Mouse (Mus musculus): ENCODE results near the gene Boll.
"Not testable (repeated sequence)": the region's sequence is repeated elsewhere in the genome, so short reads cannot be mapped to it uniquely, and the experiment has no call there.

Boll gene

GRCm38 (mm10) chr1:55363044-55363565 lies at the start of gene Boll:
Gene Boll (minus strand): TSS chr1:55363469.
- DNase-seq, result peak; percentile 76

- DNase-seq, result no peak
These were observed 49.3 kb upstream of the Boll start for GRCm38 (mm10) chr1:55412569-55412968.

DNA sequence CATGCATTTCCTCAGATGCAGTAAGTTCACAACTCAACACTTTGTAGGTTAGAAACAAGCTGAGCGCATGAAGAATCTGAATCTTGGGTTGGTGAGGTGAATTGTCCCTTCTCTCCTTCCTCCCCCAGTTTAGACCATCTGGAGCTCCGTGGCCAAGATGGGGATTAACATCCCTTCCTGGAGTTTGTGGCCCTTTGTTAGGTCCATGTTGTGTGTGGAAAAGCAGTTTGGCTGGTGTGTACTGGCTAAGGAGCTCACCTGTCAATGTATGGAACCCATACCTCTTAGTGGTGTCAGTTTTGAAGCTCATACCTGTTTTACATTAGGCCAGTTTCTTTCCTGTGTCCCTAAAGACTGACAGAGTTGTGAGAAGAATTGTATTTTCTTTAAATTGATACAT lies 47.8 kb upstream of the Boll start:
- DNase-seq, result no peak

GRCm38 (mm10) chr1:55410670-55411069 lies 47.4 kb upstream of the Boll start:
- DNase-seq, result no peak

GRCm38 (mm10) chr1:55406531-55407375 lies 43.5 kb upstream of the Boll start:
- DNase-seq, result peak; percentile 28

DNA sequence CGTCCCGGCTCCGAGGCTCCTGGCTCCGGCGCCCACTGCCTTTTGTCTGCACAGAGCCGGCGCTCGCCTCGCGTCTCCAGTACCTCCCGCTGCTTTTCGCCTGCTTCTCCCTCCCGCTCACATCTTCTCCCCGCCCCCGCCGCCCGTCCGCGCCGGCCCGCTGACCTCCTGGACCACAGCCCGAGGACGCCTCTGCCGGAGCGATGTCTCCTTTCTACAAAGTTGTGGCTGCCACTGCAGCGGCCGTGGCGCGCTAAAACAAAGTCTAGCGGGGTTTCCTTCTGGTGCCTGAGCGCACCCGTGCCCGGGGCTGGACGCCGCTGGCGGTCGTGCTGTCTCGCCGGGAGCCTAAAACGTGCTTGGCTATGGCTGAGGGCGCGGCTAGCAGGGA lies 42.7 kb upstream of the Boll start:
- peak; percentile 71 for DNase-seq

DNA sequence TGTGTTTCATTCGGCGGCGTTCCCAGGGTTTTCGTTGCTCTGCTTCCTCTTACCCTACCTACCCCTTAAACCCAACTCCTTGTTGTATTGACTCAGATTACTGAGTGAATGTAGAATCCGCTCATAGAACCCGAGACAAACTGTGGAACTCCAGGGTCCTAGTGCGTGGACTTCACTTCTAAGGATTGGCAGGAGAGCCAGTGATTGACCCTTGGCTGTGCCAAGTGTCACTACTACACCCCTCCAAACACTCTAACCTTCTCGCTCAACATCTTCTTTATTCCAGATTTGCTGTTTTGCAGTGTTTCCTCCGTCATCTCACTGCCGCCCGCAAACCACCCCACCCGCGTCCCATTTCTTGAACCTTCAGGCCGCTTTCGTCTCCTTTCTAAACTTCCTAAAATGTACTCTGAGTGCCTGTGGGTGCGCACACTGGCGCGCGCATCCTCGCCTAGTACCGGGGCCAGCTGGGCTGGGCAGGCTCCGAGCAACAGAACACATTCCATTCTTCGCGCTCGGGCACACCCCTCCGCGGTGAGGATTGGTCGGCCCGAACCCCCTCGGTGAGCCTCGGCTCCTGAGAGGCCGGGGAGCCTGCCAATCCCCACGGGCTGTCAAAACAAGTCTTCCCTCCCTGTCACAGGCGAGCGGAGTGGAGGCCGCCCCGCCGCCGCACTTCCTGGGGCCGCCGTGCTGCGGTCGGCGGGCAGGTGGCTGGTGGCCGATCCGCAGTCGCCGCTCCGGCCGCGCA lies 42.2 kb upstream of the Boll start, which contains the start of gene Plcl1:
Gene Plcl1, plus strand, starts transcription at position 650 of the 751 bp plus-strand sequence.
- peak; percentile 96 for DNase-seq

DNA sequence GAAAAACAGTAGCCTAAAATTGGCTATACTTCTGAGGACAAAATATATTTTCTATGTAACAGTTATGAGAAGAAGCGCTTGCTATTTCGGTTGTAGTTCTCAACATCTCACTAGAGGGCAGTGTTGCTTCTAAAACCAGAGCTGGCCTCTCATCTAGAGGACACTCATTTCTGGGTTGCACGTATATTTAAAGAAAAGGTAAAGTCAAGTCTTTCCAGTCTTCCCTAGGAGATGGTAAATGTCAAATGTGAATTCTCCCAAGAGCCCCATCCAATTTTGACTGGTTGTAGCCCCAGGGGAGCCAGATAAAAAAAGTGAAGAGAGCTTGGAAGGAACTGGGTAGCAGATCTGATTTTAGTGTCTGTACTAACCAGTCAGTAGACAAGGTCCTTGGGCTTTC lies 41.2 kb upstream of the Boll start:
- peak; percentile 73 for DNase-seq

DNA sequence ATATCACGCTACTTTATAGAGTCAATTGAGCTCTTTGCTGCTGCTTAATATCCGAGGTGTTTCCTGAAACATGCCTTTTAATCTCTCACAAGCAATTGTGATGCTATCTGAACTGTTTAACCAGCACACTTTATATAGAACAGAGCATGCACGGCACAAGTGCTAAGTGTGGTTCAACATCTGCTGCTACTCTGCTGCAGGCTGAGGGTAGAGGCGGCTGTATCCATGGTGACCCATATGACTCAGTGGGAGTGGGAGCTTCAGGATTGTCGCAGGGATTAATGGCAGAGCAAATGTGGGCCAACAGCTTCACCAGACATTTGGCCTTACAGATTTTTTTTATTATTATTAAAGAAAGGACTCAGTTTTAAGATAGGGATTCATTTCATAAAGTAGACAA lies 36.6 kb upstream of the Boll start:
- no peak for DNase-seq

DNA sequence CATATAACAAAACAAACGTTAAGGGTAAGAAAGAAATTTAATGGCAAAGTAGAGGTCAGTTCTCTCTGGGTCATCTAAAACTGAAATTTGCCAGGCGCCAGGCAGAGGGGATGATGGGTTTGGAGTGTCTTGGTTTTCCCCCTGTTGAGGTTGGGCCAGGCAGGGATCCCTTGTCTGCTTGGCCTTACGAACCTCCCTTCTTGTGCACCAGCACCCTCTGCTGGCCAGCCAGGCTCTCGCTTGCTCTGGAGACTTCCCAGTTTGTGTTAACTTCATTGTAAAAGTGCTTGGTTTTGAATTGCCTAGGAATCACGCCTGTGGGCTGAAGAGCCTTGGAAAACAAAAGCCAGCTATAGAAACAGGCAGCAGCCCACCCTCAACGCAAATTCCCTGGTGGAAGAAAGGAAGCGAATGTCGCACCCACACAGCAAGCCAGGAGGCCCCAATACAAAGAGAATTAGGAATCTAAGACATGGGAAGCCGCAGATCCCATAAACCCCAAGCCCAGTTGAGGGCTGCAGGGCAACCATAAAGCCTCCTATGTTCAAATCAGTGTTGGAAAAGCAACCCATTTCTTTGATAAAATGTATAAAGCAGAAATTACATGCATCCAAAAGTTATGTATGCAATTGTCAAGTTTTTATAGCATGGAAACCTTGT lies 20.0 kb upstream of the Boll start:
- DNase-seq, result peak; percentile 87

DNA sequence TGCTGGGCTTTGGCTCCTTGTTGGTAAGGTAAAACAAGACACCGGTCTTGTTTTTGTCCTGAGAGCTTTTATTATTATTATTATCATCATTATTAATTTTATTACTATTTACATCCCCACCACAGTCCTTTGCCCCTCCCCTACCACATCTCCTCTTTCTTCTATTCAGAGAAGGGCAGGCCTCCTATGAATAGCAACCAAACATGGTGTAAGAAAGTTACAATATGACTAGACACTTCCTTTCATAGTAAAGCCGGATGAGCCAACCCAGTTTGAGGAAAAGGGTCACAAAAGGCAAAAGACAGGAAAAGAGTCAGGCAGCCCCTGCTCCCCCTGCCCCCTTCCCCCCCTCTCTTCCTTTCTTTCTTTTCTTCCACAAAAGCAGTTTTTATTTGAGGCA lies 17.3 kb upstream of the Boll start:
- DNase-seq, result no peak

DNA sequence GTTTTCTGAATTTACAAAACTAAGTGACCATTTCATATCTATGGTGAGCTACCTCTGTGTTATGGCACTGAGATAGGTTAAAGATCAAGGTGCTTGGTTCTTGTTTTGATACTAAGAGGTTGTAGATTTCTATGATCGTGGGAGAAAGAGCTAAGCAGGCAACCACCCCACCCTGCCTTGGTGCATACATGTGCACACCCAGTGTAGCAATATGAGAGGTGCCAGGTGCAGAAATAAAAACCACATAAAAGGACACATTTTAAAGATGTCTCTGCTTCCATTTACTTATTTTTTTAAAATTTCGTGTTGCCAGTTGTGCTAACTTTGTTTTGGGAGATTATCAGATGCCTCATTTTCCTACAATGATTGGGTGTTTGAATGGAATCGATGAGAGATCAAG lies 9.4 kb upstream of the Boll start:
- no peak for DNase-seq

DNA sequence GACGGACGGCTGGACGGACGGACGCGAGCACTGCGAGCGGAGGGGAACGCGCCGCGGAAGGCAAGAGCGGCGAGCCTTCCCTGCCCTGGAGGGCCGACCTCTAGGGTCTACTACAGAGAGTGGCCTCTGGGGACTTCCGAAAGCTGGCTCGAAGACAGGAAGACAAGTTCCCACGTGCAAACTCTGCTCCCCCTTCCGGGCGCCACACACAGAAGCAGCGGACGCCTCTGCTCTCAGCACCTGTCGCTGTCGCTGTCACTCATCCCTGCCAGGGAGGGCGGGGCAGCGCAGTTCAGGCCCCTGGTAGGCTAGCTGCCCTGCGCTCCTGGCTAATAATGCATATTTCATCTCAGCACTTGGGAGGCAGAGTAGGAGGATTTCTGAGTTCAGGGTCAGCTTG lies 317 bp upstream of the Boll start:
- peak; percentile 30 for DNase-seq

DNA sequence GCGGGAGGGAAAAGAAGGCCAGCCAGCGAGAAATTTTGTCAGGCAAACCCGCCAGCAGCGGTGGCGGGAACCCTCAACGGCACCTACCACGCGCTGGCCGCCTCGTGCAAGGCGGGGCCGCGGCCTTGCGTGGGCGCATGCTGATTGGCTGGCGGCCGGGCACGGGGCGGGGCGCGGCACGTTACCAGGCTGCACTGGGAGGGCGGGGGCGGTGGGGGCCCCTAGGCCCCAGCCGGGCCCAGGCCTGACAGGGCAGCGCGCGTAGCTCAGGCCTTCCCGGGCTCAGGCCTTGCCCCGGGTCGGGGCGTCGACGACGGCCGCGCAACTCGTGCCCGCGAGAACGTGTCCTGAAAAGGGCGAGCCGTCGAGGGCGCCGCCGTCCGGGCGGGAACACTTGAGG lies 635 bp downstream of the Boll start:
- DNase-seq, result no peak

GRCm38 (mm10) chr1:55351914-55352313 lies 11.4 kb downstream of the Boll start:
- DNase-seq, result not testable (repeated sequence)

DNA sequence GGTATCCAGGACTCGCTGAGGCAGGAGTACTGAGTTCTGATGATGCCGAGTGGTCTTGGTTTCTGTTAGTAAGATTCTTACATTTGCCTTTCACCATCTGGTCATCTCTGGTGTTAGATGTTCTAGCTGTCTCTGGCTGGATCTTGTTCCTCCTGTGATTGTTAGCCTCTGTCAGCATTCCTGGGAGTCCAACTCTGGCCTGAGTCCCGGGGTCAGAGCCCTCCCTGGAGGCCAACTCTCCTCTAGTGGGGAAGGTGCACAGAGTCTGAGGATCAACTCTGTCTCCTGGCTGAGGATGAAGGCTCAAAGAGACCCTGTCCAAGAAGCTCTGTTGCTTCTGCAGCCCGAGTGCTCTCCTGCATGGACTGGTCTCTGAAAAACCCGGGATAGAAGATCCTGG lies 37.8 kb downstream of the Boll start:
- DNase-seq, result not testable (repeated sequence)

DNA sequence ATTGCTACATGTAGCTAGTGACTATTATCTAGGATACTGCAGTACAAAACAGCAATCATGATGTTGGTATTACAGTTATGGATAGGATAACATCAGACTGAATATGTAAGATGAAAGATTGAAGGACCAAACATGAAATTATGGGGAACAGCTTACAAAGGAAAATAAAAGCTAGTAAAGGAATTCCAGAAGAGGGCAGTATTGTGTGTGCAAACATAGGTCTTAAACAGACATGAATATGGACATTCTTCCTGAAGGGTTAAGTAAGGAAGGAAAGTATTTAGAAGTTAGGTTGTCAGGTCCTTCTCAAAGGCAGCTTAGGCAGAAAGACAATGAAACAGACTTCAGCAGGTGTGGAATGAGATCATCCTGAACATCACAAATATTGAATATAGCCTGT lies 62.2 kb downstream of the Boll start:
- no peak for DNase-seq

DNA sequence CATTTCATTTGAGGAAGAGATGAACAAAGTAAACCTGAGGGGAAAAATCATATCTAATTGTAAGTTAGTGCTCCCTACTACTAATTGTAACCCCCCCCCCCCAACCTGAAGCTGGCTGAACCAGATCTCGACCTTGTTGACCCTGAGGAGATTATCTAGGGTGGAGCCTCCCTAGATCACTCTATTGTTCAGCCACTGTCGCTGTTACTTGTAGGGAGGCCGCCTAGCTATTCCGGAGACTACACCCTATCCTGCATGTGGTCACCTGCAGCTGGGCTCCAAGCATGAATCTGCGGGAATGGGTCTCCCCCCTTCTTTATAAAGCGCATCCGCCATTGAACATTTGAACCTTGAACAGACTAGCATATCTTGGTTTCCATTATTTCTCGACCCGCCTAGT lies 84.2 kb downstream of the Boll start:
- no peak for DNase-seq

DNA sequence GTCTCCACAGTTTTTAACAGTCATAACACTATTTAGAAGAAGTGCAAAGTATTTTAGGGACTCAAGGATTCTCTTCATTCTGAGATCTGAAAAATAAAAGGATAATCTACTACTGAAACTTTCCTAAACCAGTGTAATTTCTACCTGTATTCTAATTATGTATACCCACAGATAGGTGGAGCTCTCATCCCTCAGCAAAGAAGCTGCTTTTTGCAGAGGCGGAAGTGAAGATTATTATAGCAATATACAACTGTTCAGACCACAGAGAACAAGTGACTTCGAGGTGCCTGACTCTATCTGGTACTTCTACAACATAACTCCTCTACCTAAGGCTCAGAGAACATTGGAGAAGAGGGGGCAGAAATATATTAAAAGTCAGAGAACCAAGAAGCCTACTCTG lies 97.8 kb downstream of the Boll start:
- DNase-seq, result no peak

- DNase-seq, result no peak
These were observed 98.9 kb downstream of the Boll start for GRCm38 (mm10) chr1:55264385-55264784.

GRCm38 (mm10) chr1:55246374-55246773 lies 116.9 kb downstream of the Boll start:
- DNase-seq, result no peak

GRCm38 (mm10) chr1:55239237-55239636 lies 124.0 kb downstream of the Boll start:
- DNase-seq, result peak; percentile 45

DNA sequence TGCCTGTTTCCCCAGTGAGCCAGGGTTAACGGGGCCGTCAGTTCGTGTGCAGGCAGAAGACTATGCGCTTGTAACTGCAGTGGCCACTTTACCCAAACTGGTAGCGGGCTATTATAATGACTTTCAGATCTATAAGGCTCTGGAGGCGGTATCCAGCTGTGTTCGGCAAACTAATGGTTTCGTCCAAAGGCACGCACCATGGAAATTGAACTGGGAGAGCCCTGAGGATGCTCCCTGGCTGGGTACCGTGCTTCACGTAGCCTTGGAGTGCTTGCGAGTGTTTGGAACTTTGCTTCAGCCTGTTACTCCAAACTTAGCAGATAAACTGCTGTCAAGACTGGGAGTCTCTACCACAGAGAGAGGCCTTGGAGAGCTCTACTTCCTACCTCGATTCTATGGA lies 124.8 kb downstream of the Boll start:
- DNase-seq, result no peak

All from lung, postnatal 14 days (tissue).